Mouse (Mus musculus) liver, adult 2 months (tissue): ENCODE data around the gene Wnt5a. TPM values are rescaled to one million over a fixed set of nuclear protein-coding genes. Genes with fewer than 3 reads are reported as not detected.

Source experiments
- DNase-seq: peaks from one replicate; pipeline ENCODE4 v3.0.0-alpha.2; 2011; ENCODE audit warnings: low read depth, low spot score; ENCODE audit errors: extremely low read depth
- H3K27ac ChIP-seq: fragments of 200-500 bp; replicated peaks from 2 replicates; pipeline ENCODE4 v1.5.1; 2012; ENCODE audit warnings: low read depth, mild to moderate bottlenecking, control low read depth, inconsistent platforms, low read length; ENCODE audit not compliant: insufficient read depth
- H3K27me3 ChIP-seq: fragments of 200-500 bp; 2 replicates; pipeline ENCODE4 v1.6.1; 2012; ENCODE audit warnings: mild to moderate bottlenecking, moderate library complexity, low read length, inconsistent platforms; ENCODE audit not compliant: control insufficient read depth, insufficient read depth
- H3K36me3 ChIP-seq: fragments of 200-500 bp; 2 replicates; pipeline ENCODE4 v1.6.1; 2012; ENCODE audit warnings: low read length, inconsistent platforms; ENCODE audit not compliant: control insufficient read depth, insufficient read depth
- H3K4me1 ChIP-seq: fragments of 200-500 bp; 2 replicates; pipeline ENCODE4 v1.6.1; 2011; ENCODE audit warnings: low read length; ENCODE audit not compliant: control insufficient read depth, insufficient read depth
- H3K4me3 ChIP-seq: fragments of 200-500 bp; 2 replicates; pipeline ENCODE4 v1.5.1; 2011; ENCODE audit warnings: low read depth, mild to moderate bottlenecking, control low read depth, low read length, moderate library complexity; ENCODE audit not compliant: insufficient read depth
- H3K79me2 ChIP-seq: fragments of 200-500 bp; 2 replicates; pipeline ENCODE4 v1.6.1; 2012; ENCODE audit warnings: inconsistent platforms, mild to moderate bottlenecking, low read length, moderate library complexity; ENCODE audit not compliant: control insufficient read depth, insufficient read depth
- H3K9ac ChIP-seq: fragments of 200-500 bp; 2 replicates; pipeline ENCODE4 v1.6.1; 2012; ENCODE audit warnings: low read depth, mild to moderate bottlenecking, control low read depth, inconsistent platforms, low read length
- CTCF ChIP-seq: fragments of 200-500 bp; IDR thresholded peaks from 2 replicates; pipeline ENCODE4 v1.5.1; 2011; ENCODE audit warnings: low read depth, low read length, control low read depth
- POLR2A ChIP-seq: fragments of 200-500 bp; IDR thresholded peaks from 2 replicates; pipeline ENCODE4 v1.6.1; 2011; ENCODE audit warnings: low read length, control low read depth; ENCODE audit not compliant: insufficient read depth; ENCODE audit errors: extremely low read depth
- WGBS: fragments of 180-500 bp; shearing (Covaris S2); methylation state at CpG from one replicate; pipeline ENCODE4 v1.1.7; 2018; 5-methylcytosine and 5-hydroxymethylcytosine counted together
- polyA plus RNA-seq: library from polyadenylated mRNA; depleted of rRNA; stranded (reverse); fragments of >200 nt; gene quantifications from 2 replicates; pipeline ENCODE4 v1.2.3, GENCODE M21; 2012
- total RNA-seq: library from RNA; depleted of rRNA; stranded (reverse); fragments of >200 nt; gene quantifications from 2 replicates; pipeline ENCODE4 v1.2.3, GENCODE M21; 2014

The Wnt5a gene
- total and polyA plus RNA-seq, 2 experiments = 0.46 to 1.5 TPM

DNA sequence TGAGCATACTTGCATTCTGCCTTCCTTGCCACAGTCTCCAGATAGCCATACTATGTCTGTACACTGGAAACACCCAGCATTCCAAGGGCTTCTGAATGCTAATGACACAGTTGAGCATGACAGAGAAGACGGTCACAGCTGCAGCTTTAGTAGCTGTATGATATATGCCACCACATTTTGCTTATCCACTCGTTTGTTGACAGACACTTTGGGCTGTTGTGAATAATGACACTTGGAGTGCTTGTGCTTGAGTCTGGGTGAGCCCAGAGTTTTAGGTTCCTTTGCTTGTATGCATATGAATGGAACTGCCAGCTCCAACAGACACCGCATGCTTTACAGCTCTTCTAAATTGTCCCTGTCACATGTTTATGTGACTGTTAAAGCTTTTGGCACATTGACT is 29.5 kb upstream of the Wnt5a start:
- H3K4me3 ChIP-seq = no peak overlapping the region
- no peaks in the 10 kb centered on the region for H3K36me3 ChIP-seq
- no peak overlapping the region for H3K27ac ChIP-seq
- H3K9ac ChIP-seq = no peak overlapping the region
- no peaks in the 10 kb centered on the region for H3K27me3 ChIP-seq
- WGBS = 83% methylated on average over 3 of the region's 3 CpGs
- no peaks in the 10 kb centered on the region for H3K4me1 ChIP-seq
- DNase-seq = no peak
- no peaks in the 10 kb centered on the region for H3K79me2 ChIP-seq
- TF ChIP-seq POLR2A (no peak), CTCF (no peak)

DNA sequence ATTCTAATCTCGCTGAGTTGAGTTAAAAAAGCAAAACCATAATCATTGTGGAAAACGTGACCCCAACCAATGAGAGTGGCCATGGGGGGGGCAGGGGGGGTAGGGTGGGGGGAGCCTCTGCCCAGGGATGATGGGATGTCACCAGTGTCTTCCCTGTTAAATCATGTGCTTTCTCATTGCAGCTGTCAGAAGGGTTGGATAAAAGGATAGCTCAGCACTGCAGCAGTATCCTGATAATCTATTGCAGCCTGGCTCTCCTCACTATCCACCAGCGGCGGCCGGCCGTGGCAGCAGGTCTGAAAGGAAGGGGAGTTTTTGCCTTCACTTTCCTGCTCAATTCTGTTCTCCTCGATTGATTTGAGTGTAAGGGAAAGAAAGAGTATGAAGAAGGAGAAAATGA is 29.1 kb upstream of the Wnt5a start:
- no peak for DNase-seq
- 70% methylated on average over 7 of the region's 7 CpGs for WGBS
- H3K79me2 ChIP-seq = no peaks in the 10 kb centered on the region
- H3K27ac ChIP-seq = no peak overlapping the region
- H3K36me3 ChIP-seq = no peaks in the 10 kb centered on the region
- TF ChIP-seq POLR2A (no peak), CTCF (no peak)
- H3K9ac ChIP-seq = no peak overlapping the region
- no peaks in the 10 kb centered on the region for H3K4me1 ChIP-seq
- no peaks in the 10 kb centered on the region for H3K27me3 ChIP-seq
- H3K4me3 ChIP-seq = no peak overlapping the region

DNA sequence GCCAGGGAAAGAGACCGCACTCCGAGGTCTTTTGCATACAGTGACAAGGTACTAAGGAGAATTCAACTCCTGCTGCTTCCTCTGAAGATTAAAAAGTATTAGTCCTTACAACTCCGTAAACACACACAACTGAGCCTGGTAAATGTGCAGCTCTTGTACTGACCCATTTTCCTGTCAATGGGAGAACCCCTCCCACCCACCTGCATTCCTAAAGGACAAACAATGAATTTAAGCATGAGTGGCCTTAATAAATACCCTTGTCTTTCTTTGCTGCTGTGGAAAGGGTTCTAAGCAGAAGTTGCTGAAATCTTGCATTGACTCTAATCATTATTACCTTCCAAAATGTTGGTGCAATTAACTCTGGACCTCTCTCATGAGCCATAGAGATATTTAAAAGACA is 27.8 kb upstream of the Wnt5a start:
- Histone ChIP-seq H3K27ac (no peak overlapping the region), H3K79me2 (no peaks in the 10 kb centered on the region), H3K9ac (no peak overlapping the region), H3K4me1 (no peaks in the 10 kb centered on the region), H3K36me3 (no peaks in the 10 kb centered on the region), H3K4me3 (no peak overlapping the region), H3K27me3 (no peaks in the 10 kb centered on the region)
- WGBS = 79% methylated on average over 3 of the region's 3 CpGs
- no peak for DNase-seq
- TF ChIP-seq POLR2A (no peak), CTCF (no peak)

DNA sequence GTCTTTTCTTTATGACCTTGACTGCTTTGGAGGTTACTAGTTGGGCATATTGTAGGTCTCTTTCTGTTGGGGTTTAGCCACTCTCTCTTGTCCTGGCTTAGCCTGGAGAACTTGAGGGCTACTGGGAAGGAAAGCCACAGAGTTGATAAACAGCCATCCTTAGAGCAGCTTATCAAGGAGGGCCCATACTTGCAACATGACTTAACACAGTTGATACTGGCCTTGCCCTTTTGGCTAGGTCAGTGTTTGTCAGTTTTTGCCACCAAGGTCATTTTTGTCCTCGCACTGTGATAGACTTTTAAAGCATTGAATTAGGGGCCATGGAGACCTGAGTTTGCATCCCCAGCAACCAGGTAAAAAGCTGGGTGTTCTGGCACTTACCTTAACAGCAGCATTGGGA is 23.7 kb upstream of the Wnt5a start:
- H3K36me3 ChIP-seq = no peaks in the 10 kb centered on the region
- DNase-seq = no peak
- H3K27ac ChIP-seq = no peak overlapping the region
- H3K4me1 ChIP-seq = no peaks in the 10 kb centered on the region
- no peaks in the 10 kb centered on the region for H3K79me2 ChIP-seq
- TF ChIP-seq POLR2A = no peak
- no peak for TF ChIP-seq CTCF
- H3K9ac ChIP-seq = no peak overlapping the region
- 82% methylated on average over 1 of the region's 1 CpGs for WGBS
- no peak overlapping the region for H3K4me3 ChIP-seq
- no peaks in the 10 kb centered on the region for H3K27me3 ChIP-seq

DNA sequence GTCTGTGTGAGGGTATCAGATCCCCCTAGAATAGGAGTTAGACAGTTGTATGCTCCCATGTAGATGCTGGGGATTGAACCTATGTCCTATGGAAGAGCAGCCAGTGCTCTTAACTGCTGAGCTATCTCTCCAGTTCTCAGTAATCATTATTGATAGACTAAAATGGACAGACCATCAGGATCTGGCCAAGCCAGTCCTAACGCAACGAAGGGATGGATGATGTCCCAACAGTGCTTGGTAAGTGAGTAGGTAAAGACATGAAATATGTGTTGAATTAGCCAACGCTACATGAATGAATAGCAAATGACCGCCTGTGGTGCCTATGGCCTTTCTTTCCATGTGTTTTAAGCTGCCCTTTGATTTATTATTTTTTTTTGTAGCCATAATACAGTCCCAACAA is 10.7 kb upstream of the Wnt5a start:
- Histone ChIP-seq H3K27ac (no peak overlapping the region), H3K27me3 (no peaks in the 10 kb centered on the region), H3K79me2 (no peaks in the 10 kb centered on the region), H3K4me3 (no peak overlapping the region), H3K36me3 (no peaks in the 10 kb centered on the region), H3K9ac (no peak overlapping the region), H3K4me1 (no peaks in the 10 kb centered on the region)
- 92% methylated on average over 4 of the region's 4 CpGs for WGBS
- DNase-seq = no peak
- TF ChIP-seq CTCF = no peak
- TF ChIP-seq POLR2A = no peak

DNA sequence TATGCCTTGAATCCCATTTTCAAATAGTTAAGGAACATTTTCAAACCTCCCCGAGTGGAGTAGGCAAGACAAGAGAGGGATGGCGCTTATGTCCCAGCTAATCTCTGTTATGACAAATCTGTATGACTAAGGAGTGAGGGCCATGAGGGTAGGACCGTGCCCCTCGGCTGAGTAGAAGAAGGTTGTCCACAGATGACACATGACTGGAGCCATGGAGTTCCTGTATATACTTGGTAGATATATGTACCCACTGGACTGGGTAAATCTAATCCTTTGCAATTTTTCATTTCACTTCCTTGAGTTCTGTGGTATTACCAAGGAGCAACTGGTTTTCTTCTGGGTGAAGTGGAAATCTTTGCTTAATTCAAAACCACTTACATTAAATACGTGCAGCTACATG is 10.3 kb upstream of the Wnt5a start:
- Histone ChIP-seq H3K27me3 (no peaks in the 10 kb centered on the region), H3K36me3 (no peaks in the 10 kb centered on the region), H3K9ac (no peak overlapping the region), H3K4me1 (no peaks in the 10 kb centered on the region), H3K79me2 (no peaks in the 10 kb centered on the region), H3K27ac (no peak overlapping the region), H3K4me3 (no peak overlapping the region)
- TF ChIP-seq POLR2A (no peak), CTCF (no peak)
- 92% methylated on average over 5 of the region's 5 CpGs for WGBS
- no peak for DNase-seq
